Mouse (Mus musculus): ENCODE data around the gene Atg2a. TPM values are rescaled to one million over a fixed set of nuclear protein-coding genes. Genes with fewer than 3 reads are reported as not detected.

Atg2a gene
- polyA plus RNA-seq, 1 experiment, result 47.4 TPM

DNA sequence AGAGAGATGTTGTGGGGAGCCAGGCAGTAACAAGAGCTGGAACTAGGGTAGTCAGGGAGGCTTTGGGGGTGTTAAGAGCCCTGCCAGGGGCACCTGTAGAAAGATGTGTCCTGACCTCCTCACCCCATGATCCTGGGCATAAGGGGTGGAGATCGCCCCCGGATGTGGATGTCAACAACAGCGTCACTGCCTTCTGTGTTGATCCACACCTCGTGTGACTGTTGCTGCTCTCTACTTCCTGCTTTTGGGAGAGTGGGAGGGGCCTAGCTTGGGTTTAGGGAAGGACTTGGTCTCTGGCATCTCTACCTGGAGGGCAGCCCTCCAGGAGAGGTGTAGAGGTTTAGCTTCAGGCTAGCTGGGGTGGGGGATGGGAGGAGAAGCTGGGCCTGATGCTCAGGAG, 813 bp downstream of the Atg2a start:
- Histone ChIP-seq H3K4me1 (ENCODE audit: control insufficient read depth, insufficient read depth, insufficient read length) (peaks cover 4% of the 10 kb centered on the region; the same call in 1 of the 2 replicates), H3K27me3 (ENCODE audit: control insufficient read depth, insufficient read depth, low read length) (no peaks in the 10 kb centered on the region), H3K36me3 (ENCODE audit: control insufficient read depth, insufficient read depth, low read length) (peaks cover 20% of the 10 kb centered on the region), H3K4me3 (ENCODE audit: extremely low read depth, insufficient read depth, insufficient read length) (peak overlapping the region; percentile 88), H3K27ac (ENCODE audit: insufficient read depth, low read length) (peak overlapping the region; percentile 81)
- peak; percentile 58 to 79 for DNase-seq (ENCODE audit: low read depth in 1 of 2, low spot score in 2 of 2)
- 3% methylated on average over 4 of the region's 4 CpGs for WGBS
- TF ChIP-seq POLR2A (IDR thresholded peaks at IDR 0.05; ENCODE audit: low read depth, low read length) (no peak), CTCF (IDR thresholded peaks at IDR 0.05; ENCODE audit: extremely low read depth, insufficient read depth, insufficient read length, insufficient replicate concordance) (no peak)

DNA sequence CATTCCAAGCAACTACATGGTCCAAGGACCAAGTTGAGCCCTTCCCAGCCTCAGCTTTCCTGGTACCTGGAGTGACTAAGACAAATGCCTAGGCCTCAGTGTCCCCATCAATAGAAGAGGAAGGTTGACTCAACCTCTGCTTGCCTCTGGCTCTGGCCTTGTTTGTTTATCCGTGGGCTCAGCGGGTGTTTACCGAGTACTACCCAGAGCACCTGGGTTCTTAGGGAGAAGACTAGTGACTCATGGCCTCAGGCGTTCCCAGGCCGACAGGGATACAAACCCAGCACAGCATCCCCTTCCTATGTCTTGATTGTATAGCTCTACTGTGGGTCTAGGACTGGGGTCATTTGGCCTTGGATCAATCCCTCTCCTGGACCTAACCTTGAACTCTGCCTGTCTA, 1.8 kb downstream of the Atg2a start:
- Histone ChIP-seq H3K27me3 (ENCODE audit: control insufficient read depth, insufficient read depth, low read length) (no peaks in the 10 kb centered on the region), H3K4me3 (ENCODE audit: extremely low read depth, insufficient read depth, insufficient read length) (no peak overlapping the region), H3K4me1 (ENCODE audit: control insufficient read depth, insufficient read depth, insufficient read length) (peaks cover 4% of the 10 kb centered on the region; the same call in 1 of the 2 replicates), H3K27ac (ENCODE audit: insufficient read depth, low read length) (no peak overlapping the region), H3K36me3 (ENCODE audit: control insufficient read depth, insufficient read depth, low read length) (peaks cover 28% of the 10 kb centered on the region)
- no peak for TF ChIP-seq CTCF (IDR thresholded peaks at IDR 0.05; ENCODE audit: extremely low read depth, insufficient read depth, insufficient read length, insufficient replicate concordance)
- TF ChIP-seq POLR2A (IDR thresholded peaks at IDR 0.05; ENCODE audit: low read depth, low read length), result no peak
- DNase-seq (ENCODE audit: low read depth in 1 of 2, low spot score in 2 of 2), result no peak
- 94% methylated on average over 5 of the region's 5 CpGs for WGBS

DNA sequence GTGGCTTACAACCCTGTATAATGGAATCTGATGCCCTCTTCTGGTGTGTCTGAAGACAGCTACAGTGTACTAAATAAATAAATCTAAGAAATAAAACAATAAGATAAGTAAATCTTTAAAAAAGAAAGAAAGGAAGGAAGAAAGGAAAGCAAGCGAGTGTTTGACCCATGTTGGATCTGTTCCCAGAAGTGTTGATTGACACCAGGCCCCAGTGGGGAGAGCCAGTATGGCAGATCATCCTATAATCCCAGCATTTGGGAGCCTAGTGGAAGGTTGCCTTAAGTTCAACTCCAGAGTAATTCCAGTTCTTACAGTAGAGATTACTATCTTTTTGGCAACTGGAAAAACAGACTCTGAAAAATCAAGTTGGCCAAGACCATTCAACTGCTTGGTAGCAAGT, 4.3 kb downstream of the Atg2a start:
- H3K36me3 ChIP-seq (ENCODE audit: control insufficient read depth, insufficient read depth, low read length), result peaks cover 41% of the 10 kb centered on the region
- peaks cover 4% of the 10 kb centered on the region; the same call in 1 of the 2 replicates for H3K4me1 ChIP-seq (ENCODE audit: control insufficient read depth, insufficient read depth, insufficient read length)
- TF ChIP-seq POLR2A (IDR thresholded peaks at IDR 0.05; ENCODE audit: low read depth, low read length) (no peak), CTCF (IDR thresholded peaks at IDR 0.05; ENCODE audit: extremely low read depth, insufficient read depth, insufficient read length, insufficient replicate concordance) (no peak)
- no peaks in the 10 kb centered on the region for H3K27me3 ChIP-seq (ENCODE audit: control insufficient read depth, insufficient read depth, low read length)
- H3K4me3 ChIP-seq (ENCODE audit: extremely low read depth, insufficient read depth, insufficient read length), result no peak overlapping the region
- WGBS, result 90% methylated on average over 1 of the region's 1 CpGs
- no peak overlapping the region for H3K27ac ChIP-seq (ENCODE audit: insufficient read depth, low read length)
- no peak for DNase-seq (ENCODE audit: low read depth in 1 of 2, low spot score in 2 of 2)

DNA sequence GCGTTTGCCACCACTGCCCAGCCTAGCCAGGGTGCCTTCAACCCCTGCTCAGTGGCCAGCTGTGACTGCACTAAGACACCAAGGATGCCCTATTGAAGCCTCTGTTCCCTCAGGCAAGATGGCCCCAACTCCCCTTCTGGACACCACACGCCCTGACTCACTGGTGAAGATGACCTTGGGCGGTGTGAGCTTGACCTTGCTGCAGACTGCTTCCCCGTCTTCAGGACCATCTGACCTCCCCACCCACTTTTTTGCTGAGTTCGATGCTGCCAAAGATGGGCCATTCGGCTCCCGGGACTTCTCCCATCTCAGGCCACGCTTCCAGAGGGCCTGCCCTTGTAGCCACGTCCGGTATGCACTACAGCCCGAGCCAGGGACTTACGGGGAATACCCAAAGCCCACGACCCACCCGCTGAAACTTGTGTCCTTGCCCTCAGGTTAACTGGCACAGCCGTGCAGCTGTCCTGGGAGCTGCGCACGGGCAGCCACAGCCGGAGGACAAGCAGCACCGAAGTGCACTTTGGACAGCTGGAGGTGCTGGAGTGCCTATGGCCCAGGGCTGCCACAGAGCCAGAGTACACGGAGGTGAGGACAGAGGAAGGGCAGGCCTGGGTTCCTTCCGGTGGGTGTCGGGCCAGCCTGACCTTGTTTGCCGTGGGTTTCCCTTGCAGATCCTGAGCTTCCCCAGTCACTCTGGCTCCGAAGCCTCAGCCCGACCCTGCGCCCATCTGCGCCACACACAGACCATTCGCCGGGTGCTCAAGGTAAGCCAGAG, 6.2 kb downstream of the Atg2a start:
- peaks cover under 1% of the 10 kb centered on the region; the same call in 1 of the 2 replicates for H3K4me1 ChIP-seq (ENCODE audit: control insufficient read depth, insufficient read depth, insufficient read length)
- H3K36me3 ChIP-seq (ENCODE audit: control insufficient read depth, insufficient read depth, low read length), result peaks cover 55% of the 10 kb centered on the region
- H3K4me3 ChIP-seq (ENCODE audit: extremely low read depth, insufficient read depth, insufficient read length), result no peak overlapping the region
- 93% methylated on average over 29 of the region's 29 CpGs for WGBS
- TF ChIP-seq POLR2A (IDR thresholded peaks at IDR 0.05; ENCODE audit: low read depth, low read length) (no peak), CTCF (IDR thresholded peaks at IDR 0.05; ENCODE audit: extremely low read depth, insufficient read depth, insufficient read length, insufficient replicate concordance) (no peak)
- no peak overlapping the region for H3K27ac ChIP-seq (ENCODE audit: insufficient read depth, low read length)
- no peak for DNase-seq (ENCODE audit: low read depth in 1 of 2, low spot score in 2 of 2)
- H3K27me3 ChIP-seq (ENCODE audit: control insufficient read depth, insufficient read depth, low read length), result no peaks in the 10 kb centered on the region

DNA sequence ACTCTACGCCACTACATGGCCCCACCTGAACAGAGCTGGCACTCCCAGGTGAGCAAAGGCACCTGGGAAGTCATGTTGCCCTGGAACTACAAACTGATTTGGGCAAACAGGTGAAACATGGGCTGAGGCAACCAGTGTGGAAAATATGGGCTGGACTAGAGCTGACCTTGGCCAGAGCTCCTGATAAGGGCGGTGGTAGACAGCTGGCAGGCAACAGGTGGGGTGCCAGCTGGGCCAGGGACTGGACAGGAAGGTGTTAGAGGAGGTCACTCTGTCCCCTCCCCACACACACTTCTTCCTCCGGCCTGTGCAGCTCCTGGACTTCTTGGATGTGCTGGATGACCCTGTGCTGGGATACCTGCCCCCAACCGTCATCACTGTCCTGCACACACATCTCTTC, 11.6 kb downstream of the Atg2a start:
- TF ChIP-seq POLR2A (IDR thresholded peaks at IDR 0.05; ENCODE audit: low read depth, low read length), result no peak
- no peak for TF ChIP-seq CTCF (IDR thresholded peaks at IDR 0.05; ENCODE audit: extremely low read depth, insufficient read depth, insufficient read length, insufficient replicate concordance)
- Histone ChIP-seq H3K27me3 (ENCODE audit: control insufficient read depth, insufficient read depth, low read length) (no peaks in the 10 kb centered on the region), H3K4me3 (ENCODE audit: extremely low read depth, insufficient read depth, insufficient read length) (no peak overlapping the region), H3K4me1 (ENCODE audit: control insufficient read depth, insufficient read depth, insufficient read length) (no peaks in the 10 kb centered on the region), H3K27ac (ENCODE audit: insufficient read depth, low read length) (no peak overlapping the region), H3K36me3 (ENCODE audit: control insufficient read depth, insufficient read depth, low read length) (peaks cover 78% of the 10 kb centered on the region)
- DNase-seq (ENCODE audit: low read depth in 1 of 2, low spot score in 2 of 2), result no peak
- WGBS, result 92% methylated on average over 4 of the region's 4 CpGs

- Histone ChIP-seq H3K27ac (ENCODE audit: insufficient read depth, low read length) (no peak overlapping the region), H3K4me1 (ENCODE audit: control insufficient read depth, insufficient read depth, insufficient read length) (no peaks in the 10 kb centered on the region), H3K27me3 (ENCODE audit: control insufficient read depth, insufficient read depth, low read length) (no peaks in the 10 kb centered on the region), H3K4me3 (ENCODE audit: extremely low read depth, insufficient read depth, insufficient read length) (no peak overlapping the region), H3K36me3 (ENCODE audit: control insufficient read depth, insufficient read depth, low read length) (peaks cover 42% of the 10 kb centered on the region)
- peak in 1 of 2 experiments; percentile 34 for DNase-seq (ENCODE audit: low read depth in 1 of 2, low spot score in 2 of 2)
- WGBS, result 69% methylated on average over 2 of the region's 2 CpGs
- TF ChIP-seq CTCF (IDR thresholded peaks at IDR 0.05; ENCODE audit: extremely low read depth, insufficient read depth, insufficient read length, insufficient replicate concordance), result peak; percentile 54; the same call in 1 of the 2 replicates
- no peak for TF ChIP-seq POLR2A (IDR thresholded peaks at IDR 0.05; ENCODE audit: low read depth, low read length)
Measured at GRCm38 (mm10) chr19:6260428-6260827, 19.0 kb downstream of the Atg2a start.

DNA sequence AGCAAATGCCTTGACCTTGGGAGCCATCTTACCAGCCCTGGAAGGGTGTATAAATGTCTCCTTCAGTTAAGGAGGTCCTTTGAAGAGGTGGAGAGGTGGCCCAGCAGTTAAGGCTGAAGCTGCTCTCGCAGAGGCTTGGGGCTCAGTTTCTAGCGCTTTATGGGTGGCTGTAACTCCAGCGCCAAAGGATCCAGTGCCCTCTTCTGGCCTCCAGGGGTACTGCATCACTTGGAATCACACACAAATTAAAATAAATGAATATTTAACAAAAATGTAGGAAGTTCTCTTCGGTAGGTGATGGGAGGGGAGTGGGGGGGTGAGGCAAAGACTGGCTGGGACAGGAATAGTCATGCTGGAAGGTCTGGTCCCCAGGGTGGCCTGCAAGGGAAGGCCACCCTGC, 19.5 kb downstream of the Atg2a start:
- peaks cover 37% of the 10 kb centered on the region for H3K36me3 ChIP-seq (ENCODE audit: control insufficient read depth, insufficient read depth, low read length)
- H3K4me1 ChIP-seq (ENCODE audit: control insufficient read depth, insufficient read depth, insufficient read length), result no peaks in the 10 kb centered on the region
- no peak for DNase-seq (ENCODE audit: low read depth in 1 of 2, low spot score in 2 of 2)
- H3K27ac ChIP-seq (ENCODE audit: insufficient read depth, low read length), result no peak overlapping the region
- TF ChIP-seq CTCF (IDR thresholded peaks at IDR 0.05; ENCODE audit: extremely low read depth, insufficient read depth, insufficient read length, insufficient replicate concordance), result no peak
- TF ChIP-seq POLR2A (IDR thresholded peaks at IDR 0.05; ENCODE audit: low read depth, low read length), result no peak
- no peak overlapping the region for H3K4me3 ChIP-seq (ENCODE audit: extremely low read depth, insufficient read depth, insufficient read length)
- 85% methylated on average over 4 of the region's 4 CpGs for WGBS
- no peaks in the 10 kb centered on the region for H3K27me3 ChIP-seq (ENCODE audit: control insufficient read depth, insufficient read depth, low read length)

All from spleen, adult 2 months (tissue).